Mouse (Mus musculus) granulocyte monocyte progenitor cell, adult 5-6 weeks (primary cell): ENCODE data around the gene Misp. TPM values are rescaled to one million over a fixed set of nuclear protein-coding genes. Genes with fewer than 3 reads are reported as not detected.
A peak's percentile ranks its signal among the peaks of the same experiment; 100 is the strongest.

Experiments
- ATAC-seq: replicated peaks from 2 replicates; pipeline ENCODE4 v1.8.0; 2016; ENCODE audit warnings: mild to moderate bottlenecking, moderate TSS enrichment, inconsistent platforms; ENCODE audit not compliant: poor library complexity, severe bottlenecking
- total RNA-seq, 2 experiments: library from RNA; stranded (forward) in 1 of 2; stranded (reverse) in 1 of 2; fragments of 200-712, 200-1000 nt in 1 of 2; fragments of >200 nt in 1 of 2; fragmentation: Nextera tagmentation in 1 of 2; gene quantifications; 2 replicates each; pipeline ENCODE4 v1.2.3; 2014 to 2017

The Misp gene
- total RNA-seq, 2 experiments from 2014 or later: not detected

DNA sequence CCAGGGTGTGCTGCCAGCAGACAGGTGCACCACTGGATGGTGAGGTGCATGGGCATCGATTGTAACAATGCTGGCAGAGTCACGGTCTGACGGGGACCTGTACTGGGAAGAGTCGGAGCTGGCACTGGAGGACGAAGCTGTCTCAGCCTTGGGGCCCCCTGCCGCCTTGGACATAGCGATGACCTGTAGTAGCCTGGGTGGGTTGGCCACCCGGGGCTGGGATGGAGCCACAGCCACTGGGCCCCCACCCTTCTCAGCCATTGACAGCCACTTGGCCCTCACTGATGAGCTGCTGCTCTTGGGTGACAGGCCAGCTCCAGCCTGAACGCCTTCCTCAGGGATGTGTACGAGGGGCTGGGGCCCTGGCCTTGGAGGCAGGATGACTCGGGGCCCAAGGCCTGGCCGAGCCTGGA is 44.4 kb downstream of the Misp start:
- ATAC-seq: 0 out of 2 replicates have a peak, but pooled peaks have one; percentile 7

DNA sequence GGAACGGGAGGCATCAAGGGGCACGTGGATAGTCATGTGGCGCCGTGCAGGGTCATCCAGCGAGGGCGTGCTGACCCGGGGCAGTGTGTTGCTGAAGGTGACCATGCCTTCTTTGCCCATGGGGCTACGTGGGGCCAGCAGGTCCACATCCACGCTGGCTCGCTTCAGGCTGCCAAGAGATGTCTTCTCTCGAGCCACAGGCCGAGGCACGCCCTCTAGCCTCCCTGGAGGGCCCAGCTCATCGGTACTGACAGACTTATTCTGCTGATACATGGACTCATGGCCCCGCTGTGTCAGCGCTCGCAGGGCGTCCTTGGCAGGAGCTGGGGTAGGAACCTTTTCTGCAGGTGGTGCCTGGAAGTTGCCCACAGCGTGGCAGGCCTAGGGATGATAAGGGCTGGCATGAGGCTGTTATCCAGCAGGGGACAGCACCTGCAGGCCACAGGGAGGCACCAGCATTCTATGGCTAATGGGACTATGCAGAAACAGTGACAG is 45.1 kb downstream of the Misp start:
- peak; percentile 50 for ATAC-seq

DNA sequence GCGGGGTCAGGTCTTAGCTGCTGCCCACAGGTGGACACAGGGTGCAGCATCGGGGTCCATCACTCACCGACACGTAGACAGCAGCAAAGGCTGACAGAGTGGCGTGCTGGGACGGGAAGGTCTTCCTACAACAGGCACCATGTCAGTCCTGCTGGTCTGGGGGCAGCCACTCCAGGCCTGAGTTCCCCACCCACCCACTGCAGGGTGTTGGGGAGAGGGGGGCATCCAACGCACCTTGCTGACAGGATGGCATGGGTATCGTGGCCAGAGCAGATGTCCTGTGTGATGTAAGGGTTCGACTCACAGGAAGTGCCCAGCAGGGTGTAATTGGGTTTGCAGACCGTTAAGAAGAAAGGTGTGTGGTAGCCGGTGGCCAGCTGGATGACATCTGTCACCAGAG is 45.8 kb downstream of the Misp start:
- no peak for ATAC-seq

DNA sequence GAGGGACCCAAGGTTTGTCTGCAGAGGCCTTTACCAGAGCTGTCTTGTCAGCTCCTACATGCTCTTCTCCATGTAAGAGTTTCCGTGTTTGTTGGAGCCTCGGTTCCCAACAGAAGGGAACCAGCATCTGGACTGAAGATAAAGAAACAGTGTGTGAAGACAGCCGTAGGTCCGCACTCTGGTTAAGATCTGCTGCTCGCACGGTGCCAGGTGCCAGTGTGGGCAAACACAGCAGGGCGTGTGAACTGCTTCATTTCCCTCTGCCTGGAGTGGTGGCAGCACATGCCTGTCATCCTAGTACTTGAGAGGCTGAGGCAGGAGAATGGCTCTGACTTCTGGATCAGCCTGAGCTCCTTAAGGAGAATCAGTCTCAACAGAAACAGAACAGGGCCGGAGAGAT is 51.1 kb downstream of the Misp start:
- ATAC-seq: no peak

DNA sequence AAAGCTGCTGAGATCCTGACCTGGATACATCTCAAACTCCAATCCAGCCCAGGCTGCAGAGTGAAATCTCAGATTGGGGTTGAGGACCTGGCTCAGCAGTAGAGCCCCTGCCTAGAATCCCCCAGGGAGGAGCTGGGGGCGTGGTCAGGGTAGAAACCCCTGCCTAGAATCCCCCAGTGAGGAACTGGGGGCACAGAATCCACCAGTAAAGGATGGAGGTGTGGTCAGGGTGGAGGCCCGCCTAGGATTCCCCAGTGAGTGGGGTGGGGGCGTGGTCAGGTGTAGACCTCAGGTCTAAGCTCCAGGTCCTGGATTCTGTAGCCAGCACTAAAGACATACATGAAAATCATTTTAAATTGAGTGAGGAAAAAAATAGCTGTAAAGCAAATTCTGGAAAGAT is 52.1 kb downstream of the Misp start:
- no peak for ATAC-seq

DNA sequence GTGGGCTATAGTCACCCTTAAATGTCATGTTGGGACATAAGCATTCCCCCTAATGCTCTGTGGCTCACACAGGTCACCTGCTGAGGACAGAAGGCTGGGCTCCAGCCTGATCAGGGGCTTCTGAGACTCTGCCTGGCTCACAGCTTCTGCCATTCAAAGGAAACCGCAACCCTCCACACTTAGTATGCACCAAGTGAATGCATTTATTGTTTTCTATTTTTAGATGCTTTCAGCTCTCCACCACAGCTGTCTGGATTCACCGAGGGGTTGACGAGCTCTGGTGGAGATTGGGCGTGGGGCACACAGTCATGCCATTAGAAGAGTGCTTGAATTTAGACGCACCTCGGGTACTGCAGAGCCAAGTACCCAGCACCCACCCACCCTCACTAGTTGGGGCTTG is 52.5 kb downstream of the Misp start:
- ATAC-seq: no peak

DNA sequence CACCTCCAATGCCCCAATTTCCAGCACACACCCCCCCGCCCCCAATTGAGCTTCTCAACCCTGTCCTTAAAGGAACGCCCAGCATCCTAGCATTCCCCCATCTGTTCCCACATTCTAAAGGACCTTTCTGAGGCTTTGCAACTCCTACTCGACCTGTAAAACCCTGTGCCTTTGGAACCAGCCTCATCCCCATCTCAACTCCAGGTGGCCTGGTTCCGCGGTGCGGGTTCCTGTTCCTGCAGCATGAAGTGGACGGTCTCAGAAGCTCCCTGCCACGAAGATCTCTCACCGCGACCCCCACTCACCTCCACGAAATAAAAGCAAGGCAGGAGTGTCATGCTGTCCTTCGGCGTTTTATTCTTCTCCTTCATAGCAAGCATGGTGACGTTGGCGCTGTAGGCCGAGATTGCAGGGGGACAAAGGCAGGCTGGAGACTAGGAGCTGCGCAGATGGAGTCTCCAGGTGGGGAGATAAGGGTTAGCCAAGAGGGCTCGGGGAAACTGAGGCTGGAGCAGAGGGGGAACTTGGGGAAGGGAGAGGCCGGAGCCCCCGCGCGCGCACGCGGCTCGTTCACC is 53.0 kb downstream of the Misp start:
- ATAC-seq: no peak

DNA sequence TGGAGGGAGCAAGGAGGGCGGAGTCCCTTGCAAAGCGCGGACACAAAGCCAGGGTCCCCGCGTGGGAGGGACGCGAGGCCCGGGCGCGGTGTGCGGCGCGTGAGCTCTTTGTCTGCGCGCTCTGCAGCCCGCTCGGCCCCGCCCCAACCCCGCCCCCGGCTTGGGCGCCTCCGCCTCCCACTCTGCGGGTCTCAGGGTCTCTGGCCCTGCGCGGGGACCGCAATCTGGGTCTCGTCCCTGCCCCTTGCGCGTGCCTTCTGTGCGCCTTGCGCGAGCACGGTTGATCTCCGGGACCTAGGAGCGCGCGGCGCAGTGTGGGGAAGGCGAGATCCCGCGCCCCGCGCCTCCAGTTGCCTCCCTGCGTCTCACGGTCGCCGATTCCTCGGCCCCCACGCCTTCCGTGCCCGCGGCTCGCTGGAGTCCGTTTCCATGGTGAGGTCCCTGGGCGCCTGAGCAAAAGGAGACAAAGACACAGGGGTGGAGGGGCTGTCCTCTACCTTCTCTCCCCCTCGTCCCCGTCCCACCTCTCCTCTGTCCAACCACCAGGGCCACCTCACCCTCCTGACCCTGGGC is 53.6 kb downstream of the Misp start, which contains the start of the genes Prtn3 and Plppr3:
Gene Prtn3, plus strand, starts transcription at position 187 of the 573 bp plus-strand sequence.
Gene Plppr3, minus strand, starts transcription at position 345 of the 573 bp plus-strand sequence.
- ATAC-seq: peak; percentile 28

DNA sequence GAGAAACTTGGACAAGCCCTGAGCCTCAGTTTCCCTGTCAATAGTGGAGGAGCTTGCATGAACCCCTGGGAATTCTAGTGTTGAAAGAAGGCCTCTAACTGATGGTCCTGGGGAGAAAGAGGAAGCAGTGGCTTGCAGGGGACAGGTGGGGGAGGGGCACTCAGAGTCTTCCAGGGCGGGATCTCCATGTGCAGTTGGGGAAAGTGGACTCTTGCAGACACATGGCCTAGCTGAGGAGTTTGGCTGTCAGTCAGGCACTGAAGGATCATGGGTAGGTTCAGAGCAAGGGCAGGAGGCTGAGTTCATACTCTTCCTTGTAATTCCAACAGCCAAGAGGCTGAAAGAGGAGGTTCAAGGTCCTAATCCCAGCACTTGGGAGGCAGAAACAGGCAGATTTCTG is 56.4 kb downstream of the Misp start:
- peak; percentile 33 for ATAC-seq

DNA sequence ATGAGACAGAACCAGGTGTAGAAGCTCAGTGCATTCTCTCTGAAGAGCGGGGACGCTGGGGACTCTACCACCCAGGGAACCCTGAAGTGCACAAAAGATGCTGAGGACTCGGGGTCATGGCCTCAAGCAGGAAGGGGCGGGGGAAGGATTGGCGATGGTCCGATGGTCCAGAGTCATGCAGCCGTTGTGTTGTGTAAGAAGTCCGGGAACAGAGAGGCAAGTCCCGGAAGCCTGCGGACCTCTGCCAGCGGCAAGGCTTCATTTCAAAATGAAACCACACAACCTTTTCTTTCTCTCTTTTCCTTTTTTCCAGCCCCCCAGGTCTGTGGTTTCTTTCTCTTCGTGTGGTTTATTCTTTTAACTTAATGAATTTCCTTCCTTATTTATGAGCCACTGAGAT is 57.0 kb downstream of the Misp start:
- ATAC-seq: peak; percentile 66

DNA sequence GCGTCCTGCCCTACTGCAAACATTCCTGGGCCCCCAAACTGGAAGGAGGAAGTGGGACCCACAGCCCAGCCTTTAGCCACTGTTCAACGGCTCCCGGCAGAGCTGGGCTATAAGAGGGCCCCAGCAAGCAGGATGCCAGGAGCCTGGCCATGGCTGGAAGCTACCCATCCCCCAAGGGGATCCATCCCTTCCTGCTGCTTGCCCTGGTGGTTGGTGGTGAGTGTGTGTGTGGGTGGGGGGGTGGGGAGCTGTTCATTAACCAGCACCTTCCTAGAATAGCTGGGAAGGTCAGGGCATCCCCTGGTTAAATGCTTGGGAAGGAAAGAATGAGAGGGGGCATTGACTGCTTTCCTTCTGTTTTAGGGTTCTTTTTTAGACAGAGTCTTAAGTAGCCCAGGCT is 58.7 kb downstream of the Misp start:
- 0 out of 2 replicates have a peak, but pooled peaks have one; percentile 7 for ATAC-seq

Other genes with a start within 250 kb of the Misp start
Only the 30 nearest of the 34 such genes appear.
- not detected in 2 replicates for gene Shc2, start 183.1 kb upstream of the Misp start, total RNA-seq (2014; fragmentation: Nextera tagmentation)
- not detected in 2 replicates for gene Shc2, start 183.1 kb upstream of the Misp start, total RNA-seq (2017)
- not detected in 2 replicates for gene Odf3l2, start 175.3 kb upstream of the Misp start, total RNA-seq (2014; fragmentation: Nextera tagmentation)
- gene Odf3l2, start 175.3 kb upstream of the Misp start, total RNA-seq (2017): not detected in 2 replicates
- gene Madcam1, start 156.4 kb upstream of the Misp start, total RNA-seq (2014; fragmentation: Nextera tagmentation): not detected in 2 replicates
- gene Madcam1, start 156.4 kb upstream of the Misp start, total RNA-seq (2017): not detected in 2 replicates
- gene Tpgs1, start 151.6 kb upstream of the Misp start, total RNA-seq (2014; fragmentation: Nextera tagmentation): 7.4 and 9.7 TPM in 2 replicates
- gene Tpgs1, start 151.6 kb upstream of the Misp start, total RNA-seq (2017): 8.1 and 14.6 TPM in 2 replicates
- 110 and 115 TPM in 2 replicates for gene Cdc34, start 138.8 kb upstream of the Misp start, total RNA-seq (2014; fragmentation: Nextera tagmentation)
- gene Cdc34, start 138.8 kb upstream of the Misp start, total RNA-seq (2017): 98.7 and 142 TPM in 2 replicates
- 2.2 TPM in 1 of 2 replicates, not detected in the other for gene Gzmm, start 132.0 kb upstream of the Misp start, total RNA-seq (2014; fragmentation: Nextera tagmentation)
- 0.34 TPM in 1 of 2 replicates, not detected in the other for gene Gzmm, start 132.0 kb upstream of the Misp start, total RNA-seq (2017)
- 253 and 319 TPM in 2 replicates for gene Bsg, start 116.5 kb upstream of the Misp start, total RNA-seq (2014; fragmentation: Nextera tagmentation)
- gene Bsg, start 116.5 kb upstream of the Misp start, total RNA-seq (2017): 278 and 345 TPM in 2 replicates
- gene Hcn2, start 104.4 kb upstream of the Misp start, total RNA-seq (2014; fragmentation: Nextera tagmentation): 0.28 TPM in 1 of 2 replicates, not detected in the other
- gene Hcn2, start 104.4 kb upstream of the Misp start, total RNA-seq (2017): 0.39 TPM in 1 of 2 replicates, not detected in the other
- gene Polrmt, start 74.4 kb upstream of the Misp start, total RNA-seq (2014; fragmentation: Nextera tagmentation): 28.6 and 56.2 TPM in 2 replicates
- 12.7 and 14.0 TPM in 2 replicates for gene Polrmt, start 74.4 kb upstream of the Misp start, total RNA-seq (2017)
- gene Fgf22, start 65.9 kb upstream of the Misp start, total RNA-seq (2014; fragmentation: Nextera tagmentation): not detected in 2 replicates
- not detected in 2 replicates for gene Fgf22, start 65.9 kb upstream of the Misp start, total RNA-seq (2017)
- 32.1 and 64.5 TPM in 2 replicates for gene Rnf126, start 54.0 kb upstream of the Misp start, total RNA-seq (2014; fragmentation: Nextera tagmentation)
- 17.3 and 28.2 TPM in 2 replicates for gene Rnf126, start 54.0 kb upstream of the Misp start, total RNA-seq (2017)
- 4.6 TPM in 1 of 2 replicates, not detected in the other for gene Fstl3, start 43.7 kb upstream of the Misp start, total RNA-seq (2014; fragmentation: Nextera tagmentation)
- gene Fstl3, start 43.7 kb upstream of the Misp start, total RNA-seq (2017): 0.62 and 1.4 TPM in 2 replicates
- 172 and 215 TPM in 2 replicates for gene Prss57, start 30.0 kb upstream of the Misp start, total RNA-seq (2014; fragmentation: Nextera tagmentation)
- gene Prss57, start 30.0 kb upstream of the Misp start, total RNA-seq (2017): 77.4 and 86.7 TPM in 2 replicates
- gene Palm, start 27.4 kb upstream of the Misp start, total RNA-seq (2014; fragmentation: Nextera tagmentation): 80.1 and 110 TPM in 2 replicates
- 35.6 and 48.6 TPM in 2 replicates for gene Palm, start 27.4 kb upstream of the Misp start, total RNA-seq (2017)
- 497 and 526 TPM in 2 replicates for gene Ptbp1, start 33.4 kb downstream of the Misp start, total RNA-seq (2014; fragmentation: Nextera tagmentation)
- gene Ptbp1, start 33.4 kb downstream of the Misp start, total RNA-seq (2017): 211 and 216 TPM in 2 replicates
- gene Prtn3, start 53.5 kb downstream of the Misp start, total RNA-seq (2014; fragmentation: Nextera tagmentation): 2,258 and 3,780 TPM in 2 replicates
- 1,097 and 1,536 TPM in 2 replicates for gene Prtn3, start 53.5 kb downstream of the Misp start, total RNA-seq (2017)
- gene Plppr3, start 53.6 kb downstream of the Misp start, total RNA-seq (2014; fragmentation: Nextera tagmentation): 72.1 and 111 TPM in 2 replicates
- gene Plppr3, start 53.6 kb downstream of the Misp start, total RNA-seq (2017): 91.6 and 112 TPM in 2 replicates
- gene Elane, start 65.3 kb downstream of the Misp start, total RNA-seq (2014; fragmentation: Nextera tagmentation): 5,751 and 6,009 TPM in 2 replicates
- 2,814 and 3,772 TPM in 2 replicates for gene Elane, start 65.3 kb downstream of the Misp start, total RNA-seq (2017)
- gene Cfd, start 69.9 kb downstream of the Misp start, total RNA-seq (2014; fragmentation: Nextera tagmentation): 1.6 and 4.5 TPM in 2 replicates
- gene Cfd, start 69.9 kb downstream of the Misp start, total RNA-seq (2017): not detected in 2 replicates
- 14.1 and 20.3 TPM in 2 replicates for gene Med16, start 87.9 kb downstream of the Misp start, total RNA-seq (2014; fragmentation: Nextera tagmentation)
- 17.0 and 18.7 TPM in 2 replicates for gene Med16, start 87.9 kb downstream of the Misp start, total RNA-seq (2017)
- gene Gm26602, start 89.9 kb downstream of the Misp start, total RNA-seq (2014; fragmentation: Nextera tagmentation): not detected in 2 replicates
- 0.98 TPM in 1 of 2 replicates, not detected in the other for gene Gm26602, start 89.9 kb downstream of the Misp start, total RNA-seq (2017)
- not detected in 2 replicates for gene Kiss1r, start 96.0 kb downstream of the Misp start, total RNA-seq (2014; fragmentation: Nextera tagmentation)
- gene Kiss1r, start 96.0 kb downstream of the Misp start, total RNA-seq (2017): 0.26 TPM in 1 of 2 replicates, not detected in the other
- 62.9 and 64.6 TPM in 2 replicates for gene R3hdm4, start 100.2 kb downstream of the Misp start, total RNA-seq (2014; fragmentation: Nextera tagmentation)
- gene R3hdm4, start 100.2 kb downstream of the Misp start, total RNA-seq (2017): 39.1 and 40.4 TPM in 2 replicates
- 21.2 and 22.5 TPM in 2 replicates for gene Arid3a, start 106.1 kb downstream of the Misp start, total RNA-seq (2014; fragmentation: Nextera tagmentation)
- gene Arid3a, start 106.1 kb downstream of the Misp start, total RNA-seq (2017): 32.4 and 36.7 TPM in 2 replicates
- gene Wdr18, start 139.2 kb downstream of the Misp start, total RNA-seq (2014; fragmentation: Nextera tagmentation): 48.4 and 49.8 TPM in 2 replicates
- gene Wdr18, start 139.2 kb downstream of the Misp start, total RNA-seq (2017): 24.6 and 28.2 TPM in 2 replicates
- not detected in 2 replicates for gene Grin3b, start 149.7 kb downstream of the Misp start, total RNA-seq (2014; fragmentation: Nextera tagmentation)
- not detected in 2 replicates for gene Grin3b, start 149.7 kb downstream of the Misp start, total RNA-seq (2017)
- gene Tmem259, start 163.3 kb downstream of the Misp start, total RNA-seq (2014; fragmentation: Nextera tagmentation): 38.2 and 63.0 TPM in 2 replicates
- 43.2 and 54.7 TPM in 2 replicates for gene Tmem259, start 163.3 kb downstream of the Misp start, total RNA-seq (2017)
- 50.6 and 57.5 TPM in 2 replicates for gene Cnn2, start 167.6 kb downstream of the Misp start, total RNA-seq (2014; fragmentation: Nextera tagmentation)
- gene Cnn2, start 167.6 kb downstream of the Misp start, total RNA-seq (2017): 72.7 and 89.8 TPM in 2 replicates
- gene Abca7, start 175.5 kb downstream of the Misp start, total RNA-seq (2014; fragmentation: Nextera tagmentation): 23.0 and 28.8 TPM in 2 replicates
- 14.7 and 16.0 TPM in 2 replicates for gene Abca7, start 175.5 kb downstream of the Misp start, total RNA-seq (2017)
- gene Arhgap45, start 195.7 kb downstream of the Misp start, total RNA-seq (2014; fragmentation: Nextera tagmentation): 109 and 133 TPM in 2 replicates
- gene Arhgap45, start 195.7 kb downstream of the Misp start, total RNA-seq (2017): 110 and 120 TPM in 2 replicates